Mouse (Mus musculus) C2C12 (cell line): ENCODE measurements around the gene Helq.

Source experiments
- CTCF ChIP-seq: IDR thresholded peaks from one replicate; pipeline ENCODE4 v1.5.1; 2011; ENCODE audit not compliant: control insufficient read depth, insufficient read depth, insufficient read length
- MAX ChIP-seq: IDR thresholded peaks from one replicate; pipeline ENCODE4 v1.6.1; 2011; ENCODE audit warnings: mild to moderate bottlenecking, control low read depth
- MYOG ChIP-seq: IDR thresholded peaks from one replicate; pipeline ENCODE4 v1.6.1; 2011; ENCODE audit not compliant: control insufficient read depth, insufficient read length; ENCODE audit errors: extremely low read depth
- USF1 ChIP-seq: IDR thresholded peaks from one replicate; pipeline ENCODE4 v1.6.1; 2011; ENCODE audit warnings: low read depth, mild to moderate bottlenecking, control low read depth, moderate library complexity

DNA sequence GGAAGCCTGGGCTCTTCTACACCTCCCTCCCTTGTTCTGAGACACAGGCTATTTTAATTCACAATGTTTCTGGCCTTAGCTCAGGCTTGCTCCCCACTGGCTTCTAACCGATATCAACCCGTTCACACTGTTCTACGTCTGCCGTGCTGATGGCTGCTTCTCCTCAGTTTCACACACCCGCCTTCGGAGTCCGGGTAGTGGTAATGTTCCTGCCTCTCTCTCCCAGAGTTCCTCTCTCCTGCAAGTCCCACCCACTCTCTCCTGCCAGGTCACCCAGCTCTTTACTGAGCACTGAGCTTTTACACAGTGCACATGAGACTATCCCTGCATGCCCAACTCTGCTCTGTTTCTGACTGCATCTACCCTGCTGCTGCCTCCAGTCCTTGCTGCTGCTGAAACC lies 32.4 kb downstream of the Helq start:
- TF ChIP-seq CTCF (no peak), MAX (no peak), MYOG (no peak), USF1 (no peak)
